16 mouse cellular contexts compared by ENCODE assay signal in genomic region chr3:105505161-105505872, GRCm38 (mm10). TPM values are rescaled to one million over a fixed set of nuclear protein-coding genes. Genes with fewer than 3 reads are reported as not detected.
A peak's percentile ranks its signal among the peaks of the same experiment; 100 is the strongest.
DNase-seq lines count a peak whose midpoint lies in the region; ATAC-seq and TF ChIP-seq lines count a peak whose summit lies in the region.
"Had no signal": no experiment of that assay in that cellular context is flagged by ENCODE, and none has a peak within 500 bp of the region (broad histone marks: within the 10 kb centered on the region; RNA-seq: fewer than 3 reads in every experiment).

No protein-coding gene starts in this region.

- H3K4me1 ChIP-seq in testis, adult 2 months (ENCODE audit: control insufficient read depth, insufficient read depth, low read length), result no peaks in the 10 kb centered on the region; the same call in 1 of the 2 replicates
- no peaks in the 10 kb centered on the region for H3K4me1 ChIP-seq in hindbrain, embryonic 11.5 days (replicated peaks; ENCODE audit: control insufficient read depth, insufficient read depth, low read length)
- H3K4me1 ChIP-seq in midbrain, embryonic 13.5 days (replicated peaks), result peaks cover 17% of the 10 kb centered on the region
- no peaks in the 10 kb centered on the region for H3K4me1 ChIP-seq in liver, embryonic 11.5 days (replicated peaks; ENCODE audit: control insufficient read depth, insufficient read depth, low read length)
- H3K4me1 ChIP-seq: liver, embryonic 12.5 days had no signal

- peak; percentile 41; the same call in 1 of the 2 replicates for ATAC-seq in hindbrain, embryonic 11.5 days (ENCODE audit: low FRiP score)
- ATAC-seq in midbrain, embryonic 13.5 days, result peak; percentile 41; the same call in 1 of the 2 replicates
- ATAC-seq in liver, embryonic 11.5 days (replicated peaks; ENCODE audit: low FRiP score), result no peak
- ATAC-seq: liver, embryonic 12.5 days; lung, postnatal 0 days had no signal

- no peaks in the 10 kb centered on the region for H3K27me3 ChIP-seq in testis, adult 2 months (ENCODE audit: control insufficient read depth, insufficient read depth, low read length)
- H3K27me3 ChIP-seq in hindbrain, embryonic 11.5 days (ENCODE audit: control insufficient read depth, insufficient read depth, low read length), result no peaks in the 10 kb centered on the region
- H3K27me3 ChIP-seq in midbrain, embryonic 13.5 days, result no peaks in the 10 kb centered on the region
- H3K27me3 ChIP-seq in liver, embryonic 11.5 days (replicated peaks; ENCODE audit: control insufficient read depth, insufficient read depth, low read length), result no peaks in the 10 kb centered on the region
- H3K27me3 ChIP-seq: heart, embryonic 12.5 days; liver, embryonic 12.5 days had no signal

- no peak for DNase-seq in testis, postnatal 14 days (ENCODE audit: low spot score)
- DNase-seq in hindbrain, embryonic 11.5 days (ENCODE audit: low spot score), result no peak
- no peak for DNase-seq in MN1 (ENCODE audit: low spot score)
- no peak for DNase-seq in liver, embryonic 11.5 days (ENCODE audit: low spot score)
- DNase-seq in layer of hippocampus, adult 18-20 months (ENCODE audit: low spot score in 2 of 2), result no peak
- DNase-seq: adrenal gland, postnatal 36 days; gastrocnemius, postnatal 25 days; kidney, adult 8-10 months; thymus, postnatal 14 days had no signal

- TF ChIP-seq CTCF in testis, adult 2 months (IDR thresholded peaks at IDR 0.05; ENCODE audit: control insufficient read depth, insufficient read depth, insufficient replicate concordance, low read depth, low read length), result no peak

- TF ChIP-seq POLR2A in testis, adult 2 months (IDR thresholded peaks at IDR 0.05; ENCODE audit: control insufficient read depth, low read depth, low read length), result no peak

- WGBS in hindbrain, embryonic 11.5 days, result 65% methylated on average over 15 of the region's 15 CpGs
- 46% methylated on average over 15 of the region's 15 CpGs for WGBS in midbrain, embryonic 13.5 days
- 76% methylated on average over 15 of the region's 15 CpGs for WGBS in liver, embryonic 11.5 days

- peak overlapping the region; percentile 56; the same call in 1 of the 2 replicates for H3K27ac ChIP-seq in testis, adult 2 months (ENCODE audit: control insufficient read depth, insufficient read depth, low read depth, low read length)
- no peak overlapping the region for H3K27ac ChIP-seq in hindbrain, embryonic 11.5 days (ENCODE audit: low read depth, low read length)
- peak overlapping the region; percentile 54 for H3K27ac ChIP-seq in midbrain, embryonic 13.5 days
- no peak overlapping the region for H3K27ac ChIP-seq in liver, embryonic 11.5 days (ENCODE audit: low read depth, low read length)
- H3K27ac ChIP-seq: liver, embryonic 12.5 days had no signal

- no peak overlapping the region for H3K4me2 ChIP-seq in hindbrain, embryonic 11.5 days (replicated peaks; ENCODE audit: low read depth, low read length)
- no peak overlapping the region for H3K4me2 ChIP-seq in midbrain, embryonic 13.5 days (replicated peaks)
- no peak overlapping the region for H3K4me2 ChIP-seq in liver, embryonic 11.5 days
- H3K4me2 ChIP-seq: heart, embryonic 12.5 days; liver, embryonic 12.5 days had no signal

- H3K4me3 ChIP-seq in testis, adult 2 months (ENCODE audit: control insufficient read depth, low read depth, low read length), result no peak overlapping the region
- H3K4me3 ChIP-seq in hindbrain, embryonic 11.5 days (ENCODE audit: low read depth, low read length), result no peak overlapping the region
- H3K4me3 ChIP-seq in midbrain, embryonic 13.5 days (replicated peaks), result no peak overlapping the region
- no peak overlapping the region for H3K4me3 ChIP-seq in liver, embryonic 11.5 days (ENCODE audit: low read depth, low read length)
- H3K4me3 ChIP-seq: heart, embryonic 12.5 days; liver, embryonic 12.5 days had no signal

- no peaks in the 10 kb centered on the region for H3K36me3 ChIP-seq in testis, adult 2 months (ENCODE audit: control insufficient read depth, insufficient read depth, low read length)
- H3K36me3 ChIP-seq in hindbrain, embryonic 11.5 days (ENCODE audit: control insufficient read depth, insufficient read depth, low read length), result no peaks in the 10 kb centered on the region
- no peaks in the 10 kb centered on the region for H3K36me3 ChIP-seq in midbrain, embryonic 13.5 days
- H3K36me3 ChIP-seq in liver, embryonic 11.5 days (ENCODE audit: control insufficient read depth, insufficient read depth, low read length), result no peaks in the 10 kb centered on the region
- H3K36me3 ChIP-seq: heart, embryonic 12.5 days; liver, embryonic 12.5 days had no signal

- no peaks in the 10 kb centered on the region for H3K9me3 ChIP-seq in hindbrain, embryonic 11.5 days (ENCODE audit: control insufficient read depth, low read length)
- no peaks in the 10 kb centered on the region for H3K9me3 ChIP-seq in midbrain, embryonic 13.5 days
- no peaks in the 10 kb centered on the region for H3K9me3 ChIP-seq in liver, embryonic 11.5 days (ENCODE audit: control insufficient read depth, low read length)
- H3K9me3 ChIP-seq: heart, embryonic 12.5 days; liver, embryonic 12.5 days had no signal

- H3K9ac ChIP-seq in hindbrain, embryonic 11.5 days (ENCODE audit: low read depth, low read length), result 0 out of 2 replicates have a peak overlapping the region, but pooled peaks have one; percentile 23
- H3K9ac ChIP-seq in midbrain, embryonic 13.5 days (replicated peaks), result peak overlapping the region; percentile 28; the same call in 1 of the 2 replicates
- H3K9ac ChIP-seq in liver, embryonic 11.5 days (ENCODE audit: low read depth, low read length), result no peak overlapping the region
- H3K9ac ChIP-seq: heart, embryonic 12.5 days; liver, embryonic 12.5 days had no signal

RNA-seq across cellular contexts. Expression of gene Kcnd3, which starts 53.2 kb away (rescaled TPM):
- polyA plus RNA-seq in testis, adult 2 months (2012; rRNA removed), result 3.6 and 4.6 TPM in 2 replicates
- 2.5 and 3.0 TPM in 2 replicates for polyA plus RNA-seq in hindbrain, embryonic 11.5 days (2014; fragmentation: Nextera tagmentation; extraction: Ambion mirVana)
- polyA plus RNA-seq in midbrain, embryonic 13.5 days (2015; fragmentation: Nextera tagmentation; extraction: Ambion mirVana), result 8.1 and 10.2 TPM in 2 replicates
- 0.22 and 0.37 TPM in 2 replicates for polyA plus RNA-seq in liver, embryonic 11.5 days (2014; fragmentation: Nextera tagmentation; extraction: Ambion mirVana)
- 10 to 100 TPM; 61.6 to 63.9 TPM for total RNA-seq in layer of hippocampus, adult 18-20 months (2021)
- total RNA-seq: common myeloid progenitor, adult 5-6 weeks; MEL had no signal

Comparison
In these comparisons a context has a peak if more than half of its experiments do, and no peak if none do; other contexts are left out.
1. H3K27ac ChIP-seq: peak in testis, adult 2 months (single experiment) and midbrain, embryonic 13.5 days (single experiment); none in hindbrain, embryonic 11.5 days (single experiment) and liver, embryonic 11.5 days (single experiment).